Mouse (Mus musculus) kidney, embryonic 16.5 days (tissue): ENCODE results near the gene Wdfy4. TPM values are rescaled to one million over a fixed set of nuclear protein-coding genes. Genes with fewer than 3 reads are reported as not detected.
A peak's percentile ranks its signal among the peaks of the same experiment; 100 is the strongest.

Source experiments
- ATAC-seq: fragments of 200-750 bp; cut with Nextera tagmentation; 2 replicates; pipeline ENCODE4 v1.8.0; 2017; ENCODE audit warnings: moderate TSS enrichment; ENCODE audit not compliant: low FRiP score, low TSS enrichment
- H3K27ac ChIP-seq: fragments of 300-500 bp; sonication (generic); 2 replicates; pipeline ENCODE4 v1.5.1; 2014; ENCODE audit warnings: low read length
- H3K27me3 ChIP-seq: fragments of 300-500 bp; sonication (generic); 2 replicates; pipeline ENCODE4 v1.6.1; 2014; ENCODE audit warnings: low read length, control low read depth, mixed read lengths; ENCODE audit not compliant: insufficient read depth
- H3K36me3 ChIP-seq: fragments of 300-500 bp; sonication (generic); 2 replicates; pipeline ENCODE4 v1.6.1; 2014; ENCODE audit warnings: low read length, control low read depth, mixed read lengths; ENCODE audit not compliant: insufficient read depth
- H3K4me1 ChIP-seq: fragments of 300-500 bp; sonication (generic); 2 replicates; pipeline ENCODE4 v1.6.1; 2014; ENCODE audit warnings: low read length, control low read depth, mixed read lengths; ENCODE audit not compliant: insufficient read depth
- H3K4me2 ChIP-seq: fragments of 300-500 bp; sonication (generic); replicated peaks from 2 replicates; pipeline ENCODE4 v1.6.1; 2014; ENCODE audit warnings: low read depth, low read length
- H3K4me3 ChIP-seq: fragments of 300-500 bp; sonication (generic); 2 replicates; pipeline ENCODE4 v1.5.1; 2014; ENCODE audit warnings: mild to moderate bottlenecking, low read length
- H3K9ac ChIP-seq: fragments of 300-500 bp; sonication (generic); replicated peaks from 2 replicates; pipeline ENCODE4 v1.6.1; 2014; ENCODE audit warnings: low read length
- H3K9me3 ChIP-seq: fragments of 300-500 bp; sonication (generic); 2 replicates; pipeline ENCODE4 v1.6.1; 2016; ENCODE audit warnings: low read length, control low read depth
- WGBS: fragments of 180-500 bp; shearing (Covaris S2); extraction: QIAGEN DNeasy Blood & Tissue Kit; methylation state at CpG from one replicate; pipeline ENCODE4 v1.1.7; 2014; 5-methylcytosine and 5-hydroxymethylcytosine counted together
- polyA plus RNA-seq: library from polyadenylated mRNA; unstranded; fragments of >200 nt; fragmentation: Nextera tagmentation; extraction: Ambion mirVana; gene quantifications from 2 replicates; pipeline ENCODE4 v1.2.1, GENCODE M21; 2015

The Wdfy4 gene
- 0.21 TPM in 2 replicates for polyA plus RNA-seq

DNA sequence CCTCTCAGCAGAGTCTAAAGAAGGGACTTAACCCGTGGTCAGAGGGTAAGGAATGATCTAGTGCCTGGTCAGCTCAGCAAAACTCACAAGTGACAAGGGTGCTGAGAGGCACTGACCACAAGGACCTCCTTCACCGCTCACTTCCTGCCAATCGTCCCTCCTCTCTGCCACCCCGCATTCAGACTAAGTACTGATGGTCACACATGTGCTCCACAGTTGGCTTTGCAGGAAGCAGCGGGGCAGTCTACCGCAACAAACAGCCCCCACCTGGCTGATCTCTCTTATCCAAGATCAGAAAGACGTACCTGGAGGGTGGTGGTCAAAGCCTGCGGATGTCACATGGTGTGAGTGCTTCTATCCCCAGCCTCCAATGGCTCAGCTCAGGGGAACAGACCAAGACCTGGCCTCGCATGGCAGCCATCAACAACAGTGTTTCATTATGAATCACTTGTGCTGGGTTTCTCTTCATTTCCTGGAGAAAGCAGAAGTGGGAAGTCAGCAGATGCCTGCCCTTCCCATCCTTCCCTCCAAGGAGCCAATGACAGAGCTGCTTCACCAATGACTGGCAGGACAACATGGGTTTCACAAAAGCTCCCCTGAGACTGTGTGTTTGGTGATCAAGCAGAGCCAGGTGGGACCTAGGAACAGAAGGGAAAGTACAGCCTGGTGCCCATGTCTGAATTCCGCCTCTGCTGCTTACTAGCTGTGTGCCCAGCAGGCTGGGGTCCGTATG, at the start of gene Wdfy4:
TSS of gene Wdfy4 (minus strand) at position 441 of the 733 bp plus-strand sequence.
- H3K4me3 ChIP-seq: no peak within 1 kb of the TSS
- no peak within 1 kb of the TSS for H3K27ac ChIP-seq
- no peaks in the 10 kb centered on the region for H3K9me3 ChIP-seq
- WGBS: 82% methylated on average over 11 of the region's 11 CpGs
- H3K4me2 ChIP-seq: no peak within 1 kb of the TSS
- no peak for ATAC-seq
- H3K36me3 ChIP-seq: no peaks in the 10 kb centered on the region
- H3K4me1 ChIP-seq: no peaks in the 10 kb centered on the region
- H3K9ac ChIP-seq: no peak within 1 kb of the TSS
- no peaks in the 10 kb centered on the region for H3K27me3 ChIP-seq

DNA sequence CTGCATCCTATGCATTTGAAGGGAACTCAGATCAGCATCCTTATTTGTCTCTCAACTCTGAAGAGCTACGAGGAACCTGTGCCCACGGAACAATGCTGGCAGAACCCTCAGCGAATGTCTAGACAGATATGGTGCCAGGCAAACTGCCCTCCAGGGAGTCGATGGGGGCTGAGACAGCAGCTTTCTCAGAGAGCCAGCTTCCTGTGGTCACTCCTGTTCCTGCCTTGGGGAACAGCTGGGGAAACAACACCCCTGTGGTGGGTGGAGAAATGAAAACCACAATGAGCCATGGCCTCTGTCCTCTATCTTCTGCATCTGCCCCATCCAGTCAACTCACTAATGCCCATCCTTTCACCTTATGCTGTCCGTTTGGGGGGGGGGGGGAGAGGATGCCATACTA, 46.7 kb upstream of the Wdfy4 start:
- Histone ChIP-seq H3K9ac (no peak overlapping the region), H3K4me2 (no peak overlapping the region), H3K9me3 (no peaks in the 10 kb centered on the region), H3K36me3 (no peaks in the 10 kb centered on the region), H3K4me3 (no peak overlapping the region), H3K27me3 (no peaks in the 10 kb centered on the region), H3K4me1 (no peaks in the 10 kb centered on the region), H3K27ac (no peak overlapping the region)
- WGBS: 77% methylated on average over 5 of the region's 5 CpGs
- ATAC-seq: no peak

DNA sequence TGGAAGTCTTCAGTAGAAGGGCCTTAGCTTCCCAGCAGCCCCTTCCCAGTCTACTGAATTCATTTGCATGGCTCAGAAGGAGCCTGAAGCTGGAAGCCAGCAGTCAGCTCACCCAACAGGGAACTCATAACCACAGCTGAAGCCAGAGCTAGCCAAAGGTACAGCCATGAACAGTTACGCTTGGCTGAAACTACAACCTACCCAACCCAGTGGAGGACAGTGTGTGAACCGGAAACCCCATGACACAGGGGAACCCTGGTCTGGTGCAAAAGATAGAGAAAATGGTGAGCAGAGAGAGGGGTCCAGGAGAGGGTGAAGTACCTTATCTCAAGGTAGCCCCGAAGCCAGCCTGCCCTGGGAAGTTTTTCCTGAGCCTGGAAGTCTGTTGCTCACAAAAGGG, 46.0 kb upstream of the Wdfy4 start:
- Histone ChIP-seq H3K9ac (no peak overlapping the region), H3K27me3 (no peaks in the 10 kb centered on the region), H3K9me3 (no peaks in the 10 kb centered on the region), H3K27ac (no peak overlapping the region), H3K36me3 (no peaks in the 10 kb centered on the region), H3K4me2 (no peak overlapping the region), H3K4me3 (no peak overlapping the region), H3K4me1 (no peaks in the 10 kb centered on the region)
- ATAC-seq: no peak
- WGBS: 81% methylated on average over 3 of the region's 3 CpGs

DNA sequence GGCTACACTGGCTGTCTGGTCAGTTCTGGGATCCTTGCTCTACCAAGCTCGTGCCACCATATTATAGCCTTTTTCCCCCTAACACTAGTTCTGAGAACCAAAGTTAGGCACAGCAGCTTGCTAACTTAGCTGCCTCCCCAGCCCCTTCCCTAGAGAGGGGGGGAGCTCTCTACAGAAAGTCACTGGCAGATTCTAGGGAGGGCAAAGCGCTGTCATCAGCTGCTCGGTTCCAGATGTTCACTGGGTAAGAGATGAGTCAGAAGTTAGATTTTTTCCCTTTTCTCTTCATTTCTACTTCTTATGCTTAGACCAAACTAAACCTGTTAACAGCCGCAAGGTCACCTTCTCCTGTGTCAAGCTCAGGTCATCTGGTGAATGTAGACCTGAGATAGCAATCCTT, 45.4 kb upstream of the Wdfy4 start:
- Histone ChIP-seq H3K4me2 (no peak overlapping the region), H3K27me3 (no peaks in the 10 kb centered on the region), H3K27ac (no peak overlapping the region), H3K36me3 (no peaks in the 10 kb centered on the region), H3K4me3 (no peak overlapping the region), H3K9me3 (no peaks in the 10 kb centered on the region), H3K4me1 (no peaks in the 10 kb centered on the region), H3K9ac (no peak overlapping the region)
- 86% methylated on average over 4 of the region's 4 CpGs for WGBS
- ATAC-seq: no peak

DNA sequence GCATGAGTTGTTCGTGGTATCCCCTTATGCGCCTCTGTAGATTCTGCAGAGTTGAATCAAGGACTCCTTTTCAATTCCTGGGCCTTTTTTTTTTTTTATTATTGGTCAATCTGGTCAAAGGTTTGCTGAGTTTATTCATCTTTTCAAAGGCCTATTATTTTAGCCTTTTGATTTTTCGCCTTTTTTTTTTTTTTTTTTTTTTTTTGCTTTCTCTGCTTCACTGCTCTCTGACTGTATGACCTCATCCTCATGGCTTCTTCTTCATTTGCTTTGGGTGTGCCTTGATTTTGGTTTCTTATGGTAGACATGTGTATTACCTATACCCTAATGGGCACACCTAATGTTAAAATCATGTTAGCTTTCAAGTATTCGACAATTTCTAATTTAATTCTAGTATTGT, 39.9 kb upstream of the Wdfy4 start:
- no peak overlapping the region for H3K27ac ChIP-seq
- no peaks in the 10 kb centered on the region for H3K4me1 ChIP-seq
- H3K27me3 ChIP-seq: no peaks in the 10 kb centered on the region
- H3K4me2 ChIP-seq: no peak overlapping the region
- H3K9ac ChIP-seq: no peak overlapping the region
- H3K4me3 ChIP-seq: no peak overlapping the region
- H3K36me3 ChIP-seq: no peaks in the 10 kb centered on the region
- no peaks in the 10 kb centered on the region for H3K9me3 ChIP-seq
- 93% methylated on average over 4 of the region's 4 CpGs for WGBS
- ATAC-seq: no peak

DNA sequence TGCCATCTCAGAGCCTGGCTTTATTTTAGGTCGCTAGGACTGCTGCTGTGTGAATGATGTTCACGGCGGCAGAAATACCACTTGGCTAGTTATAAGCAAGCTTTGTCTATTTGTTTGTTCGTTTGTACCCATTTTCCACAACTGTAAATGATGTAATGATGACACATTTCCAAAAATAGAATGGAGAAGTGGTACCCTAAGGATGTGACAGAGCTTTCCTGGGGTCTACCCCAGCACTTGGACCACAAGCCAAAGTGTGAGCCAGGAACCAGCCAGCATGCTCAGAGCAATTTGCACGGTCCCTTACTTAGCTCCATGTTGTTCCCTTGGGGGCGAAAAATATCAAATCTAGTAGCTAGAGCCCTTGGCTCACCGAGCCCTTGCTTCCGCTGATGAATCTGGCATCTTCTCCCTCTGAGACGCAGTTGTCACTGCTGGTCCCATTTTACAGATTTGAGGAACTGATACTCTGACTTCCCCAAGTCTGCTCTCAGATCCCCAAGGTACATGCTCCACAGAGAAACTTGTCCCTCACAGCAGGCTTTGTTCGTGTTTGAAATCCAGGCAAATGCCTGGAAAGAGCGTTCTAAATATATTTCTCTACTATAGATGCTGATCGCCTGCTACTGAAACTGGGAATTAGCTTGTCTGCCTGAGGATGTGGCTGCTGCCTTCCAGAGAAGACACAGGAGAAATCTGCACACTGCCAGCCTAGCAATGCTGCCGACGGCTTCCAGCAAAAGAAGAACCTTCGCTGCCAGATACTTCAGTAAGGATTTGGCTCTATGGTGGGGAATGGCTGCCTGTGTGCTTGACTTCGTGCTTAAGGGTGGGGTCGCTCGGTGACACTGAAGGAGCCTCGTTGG, 31.3 kb upstream of the Wdfy4 start:
- H3K9ac ChIP-seq: no peak overlapping the region
- ATAC-seq: no peak
- 0 out of 2 replicates have a peak, but pooled peaks cover 6% of the 10 kb centered on the region for H3K27me3 ChIP-seq
- 0 out of 2 replicates have a peak, but pooled peaks cover 4% of the 10 kb centered on the region for H3K4me1 ChIP-seq
- WGBS: 84% methylated on average over 19 of the region's 19 CpGs
- no peak overlapping the region for H3K4me2 ChIP-seq
- no peak overlapping the region for H3K4me3 ChIP-seq
- no peaks in the 10 kb centered on the region for H3K36me3 ChIP-seq
- H3K9me3 ChIP-seq: no peaks in the 10 kb centered on the region
- no peak overlapping the region for H3K27ac ChIP-seq

DNA sequence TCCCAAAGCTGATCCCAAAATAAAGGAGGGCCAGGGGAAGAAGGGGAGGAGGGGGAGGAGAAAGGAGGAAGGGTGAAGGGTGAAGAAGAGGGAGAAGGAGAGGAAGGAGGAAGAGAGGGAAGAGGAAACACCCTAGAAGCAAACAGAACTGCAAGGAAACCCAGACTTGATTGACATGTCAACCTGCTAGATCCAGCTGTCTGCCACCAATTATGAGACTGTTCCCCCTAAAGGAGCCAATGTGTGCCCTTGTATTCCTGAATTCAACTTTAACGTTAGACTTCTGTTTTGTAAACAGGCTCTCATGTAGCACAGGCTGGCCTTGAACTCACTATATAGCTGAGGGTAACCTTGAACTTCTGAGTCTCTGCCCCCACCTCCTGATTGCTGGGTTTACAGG, 29.9 kb upstream of the Wdfy4 start:
- no peak overlapping the region for H3K4me2 ChIP-seq
- no peak for ATAC-seq
- 67% methylated on average over 1 of the region's 1 CpGs for WGBS
- H3K9me3 ChIP-seq: no peaks in the 10 kb centered on the region
- H3K27me3 ChIP-seq: 0 out of 2 replicates have a peak, but pooled peaks cover 6% of the 10 kb centered on the region
- no peak overlapping the region for H3K9ac ChIP-seq
- H3K27ac ChIP-seq: no peak overlapping the region
- H3K4me1 ChIP-seq: 0 out of 2 replicates have a peak, but pooled peaks cover 4% of the 10 kb centered on the region
- H3K36me3 ChIP-seq: no peaks in the 10 kb centered on the region
- H3K4me3 ChIP-seq: no peak overlapping the region

DNA sequence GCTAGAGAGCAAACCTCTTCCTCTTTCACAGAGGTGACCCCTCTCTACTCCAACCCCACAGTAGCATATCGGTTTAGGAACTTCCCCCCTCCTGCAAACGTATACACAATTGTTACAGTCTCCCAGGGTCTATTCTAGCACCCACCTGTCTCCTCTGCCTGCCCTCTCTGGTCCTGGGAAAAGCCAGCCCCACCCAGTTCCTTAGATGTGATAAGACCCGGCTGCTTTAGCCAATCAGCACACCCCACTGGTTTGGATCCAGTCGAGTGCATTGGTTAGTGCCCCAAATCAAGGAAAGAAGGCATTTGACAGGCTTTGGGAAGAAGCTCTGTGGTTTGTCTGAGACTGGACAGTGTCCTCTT, 29.4 kb upstream of the Wdfy4 start:
- 0 out of 2 replicates have a peak, but pooled peaks have one; percentile 46 for ATAC-seq
- Histone ChIP-seq H3K4me2 (no peak overlapping the region), H3K9ac (no peak overlapping the region), H3K27me3 (0 out of 2 replicates have a peak, but pooled peaks cover 6% of the 10 kb centered on the region), H3K36me3 (no peaks in the 10 kb centered on the region), H3K4me3 (no peak overlapping the region), H3K9me3 (no peaks in the 10 kb centered on the region), H3K4me1 (0 out of 2 replicates have a peak, but pooled peaks cover 4% of the 10 kb centered on the region), H3K27ac (no peak overlapping the region)
- WGBS: 27% methylated on average over 4 of the region's 4 CpGs

DNA sequence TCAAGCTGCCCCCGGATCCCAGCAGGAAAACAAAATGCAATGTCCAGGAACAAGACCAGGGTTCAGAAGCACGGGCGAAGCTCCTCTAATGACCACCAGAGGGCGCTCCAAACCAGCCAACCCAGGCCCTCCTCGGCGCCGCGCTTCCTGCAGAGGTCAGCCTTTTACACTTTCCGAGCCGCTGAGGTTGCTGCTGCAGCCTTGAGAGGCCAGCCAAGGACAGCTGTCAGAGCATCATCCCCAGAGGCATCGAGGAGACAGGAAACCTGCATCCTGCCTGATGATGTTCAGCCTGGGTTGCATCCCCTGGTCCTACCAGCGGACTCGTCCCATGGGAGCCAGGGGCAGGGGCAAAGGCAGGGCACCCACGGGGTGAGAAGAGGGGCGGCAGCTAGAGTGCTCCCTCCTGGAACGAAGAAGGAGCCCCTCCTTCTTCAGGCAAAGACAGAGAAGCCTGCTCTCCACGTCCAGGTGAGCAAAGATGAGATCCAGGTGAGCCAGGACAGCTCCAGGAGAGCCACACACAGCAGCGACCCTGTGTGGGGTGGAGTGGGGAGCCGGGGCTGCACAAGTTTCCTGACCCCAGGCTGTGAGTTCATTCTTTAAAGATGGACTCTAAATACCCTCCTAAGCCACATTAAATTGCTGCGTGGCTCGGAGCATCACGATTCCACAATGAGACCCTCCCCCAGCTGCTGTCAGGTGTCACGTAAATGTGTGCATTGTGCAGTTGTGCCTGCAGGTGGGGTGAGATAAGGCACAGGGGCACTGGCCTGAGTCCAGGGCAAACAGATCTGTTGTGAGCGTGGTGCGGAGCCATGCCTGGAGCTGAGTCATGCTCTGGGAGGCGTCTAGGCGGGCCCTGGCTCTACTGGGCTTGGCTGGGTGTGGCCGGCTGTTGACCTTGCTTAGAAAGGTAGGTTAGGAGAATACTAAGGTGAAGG, 28.8 kb upstream of the Wdfy4 start, which contains the start of gene Arhgap22:
TSS of gene Arhgap22 (plus strand) at position 204 of the 944 bp plus-strand sequence.
- Histone ChIP-seq H3K36me3 (no peaks in the 10 kb centered on the region), H3K27me3 (0 out of 2 replicates have a peak, but pooled peaks cover 6% of the 10 kb centered on the region), H3K9me3 (no peaks in the 10 kb centered on the region), H3K4me3 (no peak within 1 kb of the TSS), H3K4me1 (0 out of 2 replicates have a peak, but pooled peaks cover 4% of the 10 kb centered on the region), H3K9ac (0 out of 2 replicates have a peak within 1 kb of the TSS, but pooled peaks have one; percentile 4), H3K4me2 (0 out of 2 replicates have a peak within 1 kb of the TSS, but pooled peaks have one; percentile 6), H3K27ac (no peak within 1 kb of the TSS)
- peak; percentile 82 for ATAC-seq
- WGBS: 15% methylated on average over 28 of the region's 28 CpGs
